Mouse (Mus musculus): ENCODE data around the gene Commd1. TPM values are rescaled to one million over a fixed set of nuclear protein-coding genes. Genes with fewer than 3 reads are reported as not detected.

Commd1 gene
- total RNA-seq, 4 experiments from 2014 or later, result 133 to 141 (median 141) TPM

GRCm38 (mm10) chr11:22990393-22991126 is 8.4 kb upstream of the Commd1 start, which contains the start of gene Cct4:
TSS of gene Cct4 (plus strand) at chr11:22990519.
- peak; percentile 93 for DNase-seq (ENCODE audit: low spot score)

- DNase-seq (ENCODE audit: low spot score), result no peak
Measured at GRCm38 (mm10) chr11:22989786-22990185, 7.6 kb upstream of the Commd1 start.

- DNase-seq (ENCODE audit: low spot score), result peak; percentile 78
Measured at GRCm38 (mm10) chr11:22987357-22987756, 5.2 kb upstream of the Commd1 start.

GRCm38 (mm10) chr11:22985510-22985909 is 3.3 kb upstream of the Commd1 start:
- no peak for DNase-seq (ENCODE audit: low spot score)

DNA sequence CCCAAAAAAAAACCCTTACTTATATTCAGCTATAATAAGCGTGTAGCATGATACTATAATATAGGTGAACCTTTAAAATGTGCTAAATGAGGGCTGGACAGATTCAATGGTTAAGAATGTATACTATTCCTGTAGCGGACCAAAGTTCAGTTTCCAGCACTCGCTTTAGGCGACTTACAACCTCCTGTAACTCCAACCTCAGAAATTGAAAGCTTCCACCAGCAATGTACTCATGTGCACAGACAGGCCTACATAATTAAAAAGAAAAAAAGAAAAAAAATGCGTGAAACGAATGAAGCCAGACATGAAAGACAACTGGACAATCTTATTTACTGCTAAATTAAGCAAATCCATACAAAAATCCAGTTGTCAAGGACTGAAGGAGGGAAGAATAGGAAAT is 664 bp upstream of the Commd1 start:
- DNase-seq (ENCODE audit: low spot score), result no peak

- no peak for DNase-seq (ENCODE audit: low spot score)
Measured at GRCm38 (mm10) chr11:22981543-22981950, 635 bp downstream of the Commd1 start.

- no peak for DNase-seq (ENCODE audit: low spot score)
Measured at GRCm38 (mm10) chr11:22981041-22981440, 1.1 kb downstream of the Commd1 start.

- no peak for DNase-seq (ENCODE audit: low spot score)
Measured at GRCm38 (mm10) chr11:22979221-22979620, 3.0 kb downstream of the Commd1 start.

DNA sequence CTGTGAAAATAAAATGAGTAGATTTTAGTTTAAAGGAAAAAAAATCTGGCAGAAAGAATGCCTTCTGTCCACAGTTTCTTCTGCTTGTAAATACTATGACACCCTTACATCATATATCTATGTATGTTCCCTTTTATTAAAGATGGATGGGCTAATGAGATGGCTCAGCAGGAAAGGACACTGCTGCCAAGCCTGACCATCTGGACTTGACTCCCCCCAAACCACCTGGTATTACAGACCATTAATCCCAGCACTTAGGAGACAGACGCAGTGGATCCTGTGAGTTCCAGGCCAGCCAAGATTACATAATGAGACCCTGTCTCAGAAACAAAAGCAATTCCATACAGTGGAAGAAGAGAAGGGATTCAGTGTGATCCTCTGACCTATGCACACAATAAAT is 3.5 kb downstream of the Commd1 start:
- DNase-seq (ENCODE audit: low spot score), result no peak

DNA sequence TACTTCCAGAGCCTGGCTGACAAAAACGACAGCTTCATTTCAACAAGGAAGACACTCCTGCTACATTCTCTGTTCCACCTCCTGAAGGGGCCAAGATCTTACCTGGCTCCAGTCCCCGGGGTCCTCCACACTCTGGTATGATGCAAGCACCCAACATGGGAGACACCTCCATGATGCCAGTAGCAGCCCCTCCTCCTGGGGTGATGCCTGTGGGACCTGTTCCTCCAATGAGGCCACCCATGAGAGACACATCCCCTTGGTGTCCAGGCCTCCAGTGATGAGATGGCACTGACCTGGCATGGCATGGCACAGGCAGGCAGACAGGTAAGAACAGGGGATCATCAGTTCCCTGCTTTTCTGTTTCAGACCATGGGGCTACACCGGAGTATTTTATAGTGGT is 4.0 kb downstream of the Commd1 start:
- no peak for DNase-seq (ENCODE audit: low spot score)

DNA sequence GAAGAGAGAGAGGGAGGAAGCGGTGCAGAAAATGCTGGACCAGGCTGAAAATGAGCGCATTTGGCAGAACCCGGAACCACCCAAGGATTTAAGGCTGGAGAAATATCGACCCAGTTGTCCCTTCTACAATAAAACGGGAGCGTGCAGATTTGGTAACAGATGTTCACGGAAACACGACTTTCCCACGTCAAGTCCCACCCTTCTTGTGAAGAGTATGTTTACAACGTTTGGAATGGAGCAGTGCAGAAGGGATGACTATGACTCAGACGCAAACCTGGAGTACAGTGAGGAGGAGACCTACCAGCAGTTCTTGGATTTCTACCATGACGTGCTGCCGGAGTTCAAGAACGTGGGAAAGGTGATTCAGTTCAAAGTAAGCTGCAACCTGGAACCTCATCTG is 8.6 kb downstream of the Commd1 start:
- no peak for DNase-seq (ENCODE audit: low spot score)

DNA sequence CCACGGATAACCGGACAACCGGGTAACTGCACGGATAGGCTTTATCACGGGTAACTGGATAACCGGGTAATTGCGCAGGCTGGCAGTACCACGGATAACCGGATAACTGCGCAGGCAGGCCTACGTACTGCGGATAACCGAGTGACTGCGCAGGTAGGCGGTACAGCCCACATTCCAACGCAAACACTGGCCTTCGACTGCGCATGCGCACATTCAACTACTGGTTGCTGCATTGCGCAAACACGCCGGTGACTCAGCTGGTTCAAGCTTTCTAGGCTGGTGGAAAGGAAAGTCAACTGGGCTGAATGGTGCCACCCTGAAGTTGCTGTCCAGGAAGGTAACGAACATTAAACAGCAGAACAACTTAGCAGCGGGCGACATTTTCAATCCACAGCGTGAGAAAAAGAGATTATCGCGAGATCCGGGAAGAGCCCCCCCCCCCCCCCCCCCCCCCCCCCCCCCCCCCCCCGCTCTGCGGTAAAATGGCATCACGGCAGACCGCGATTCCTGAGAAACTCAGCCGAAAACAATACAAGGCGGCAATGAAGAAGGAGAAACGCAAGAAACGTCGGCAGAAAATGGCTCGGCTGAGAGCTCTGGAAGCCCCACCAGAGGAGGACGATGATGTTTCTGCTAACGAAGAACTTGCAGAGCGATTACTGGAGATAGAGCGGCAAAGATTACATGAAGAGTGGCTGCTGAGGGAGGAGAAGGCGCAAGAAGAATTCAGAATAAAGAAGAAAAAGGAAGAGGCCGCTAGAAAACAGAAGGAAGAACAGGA is 9.2 kb downstream of the Commd1 start:
- peak; percentile 84 for DNase-seq (ENCODE audit: low spot score)

DNA sequence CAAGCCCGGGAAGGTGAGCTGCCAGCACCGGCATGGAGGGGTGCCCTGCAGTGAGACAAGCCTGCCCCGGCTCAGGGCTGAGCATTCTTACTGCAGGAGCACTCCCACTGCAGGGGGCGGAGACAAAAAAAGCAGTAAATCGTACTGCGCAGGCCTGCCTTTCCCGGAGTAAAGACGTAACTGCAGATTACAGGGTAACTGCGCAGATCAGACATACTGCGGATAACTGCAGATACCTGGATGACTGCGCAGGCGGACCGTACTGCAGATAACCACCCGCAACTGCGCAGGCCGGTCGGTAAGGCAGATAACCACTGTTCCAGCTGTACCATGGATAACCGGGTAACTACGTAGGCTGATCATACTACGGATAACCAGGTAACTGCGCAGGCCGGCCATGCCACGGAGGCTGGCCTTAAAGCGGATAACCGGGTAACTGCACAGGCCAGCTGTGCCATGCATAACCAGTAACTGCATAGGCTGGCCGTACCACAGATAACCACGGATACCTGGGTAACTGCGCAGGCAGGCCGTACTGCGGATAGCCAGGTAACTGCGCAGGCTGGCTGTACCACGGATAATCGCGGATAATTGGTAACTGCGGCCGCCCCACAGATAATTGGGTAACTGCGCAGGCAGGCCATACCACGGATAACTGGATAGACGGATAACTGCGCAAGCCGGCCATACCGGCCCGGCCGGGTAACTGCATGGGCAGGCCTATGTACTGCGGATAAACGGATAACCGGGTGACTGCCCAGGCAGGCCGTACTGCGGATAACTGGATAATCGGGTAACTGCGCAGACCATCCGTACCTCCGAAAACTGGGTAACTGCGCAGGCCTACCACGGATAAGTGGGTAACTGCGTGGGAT is 10.1 kb downstream of the Commd1 start, which contains the start of gene Zrsr1:
Zrsr1 (plus strand) TSS at position 171 of the 875 bp plus-strand sequence.
- peak; percentile 73 for DNase-seq (ENCODE audit: low spot score)

DNA sequence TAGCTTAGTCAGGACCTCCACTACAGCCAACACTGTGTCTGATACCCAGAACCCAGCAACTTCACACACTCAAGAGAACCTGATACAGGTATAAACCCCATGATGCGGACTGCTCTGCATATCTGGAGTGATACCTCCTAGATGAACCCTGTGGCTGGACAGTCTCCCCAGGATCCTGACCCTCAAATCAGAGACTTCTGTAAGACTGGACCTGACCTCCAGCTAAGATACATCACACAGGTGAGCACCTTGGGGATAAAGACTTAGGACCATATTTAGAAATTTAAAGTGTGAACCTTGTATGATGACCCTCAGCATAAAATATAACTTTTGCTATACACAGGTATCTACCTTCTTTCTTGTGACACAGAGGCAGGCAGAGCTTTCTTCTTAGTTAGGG is 11.6 kb downstream of the Commd1 start:
- no peak for DNase-seq (ENCODE audit: low spot score)

DNA sequence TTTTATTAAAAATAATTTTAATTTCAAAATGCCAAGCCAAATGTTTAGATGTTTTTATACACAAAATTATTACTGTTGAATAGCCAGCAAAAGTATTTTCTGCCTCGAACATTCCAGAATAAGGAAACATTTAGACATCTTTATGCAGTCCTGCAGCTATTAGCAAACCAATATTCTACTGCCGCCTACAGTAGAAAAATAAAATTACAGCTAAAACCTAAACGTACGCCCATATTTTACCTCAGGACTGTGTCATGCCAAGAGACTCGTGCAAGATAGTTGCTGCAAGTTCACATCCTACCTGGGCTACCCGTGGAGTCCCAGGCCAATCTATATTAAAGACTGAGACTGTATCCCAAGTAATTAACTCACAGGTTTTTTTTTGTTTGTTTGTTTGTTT is 12.7 kb downstream of the Commd1 start:
- DNase-seq (ENCODE audit: low spot score), result peak; percentile 67

DNA sequence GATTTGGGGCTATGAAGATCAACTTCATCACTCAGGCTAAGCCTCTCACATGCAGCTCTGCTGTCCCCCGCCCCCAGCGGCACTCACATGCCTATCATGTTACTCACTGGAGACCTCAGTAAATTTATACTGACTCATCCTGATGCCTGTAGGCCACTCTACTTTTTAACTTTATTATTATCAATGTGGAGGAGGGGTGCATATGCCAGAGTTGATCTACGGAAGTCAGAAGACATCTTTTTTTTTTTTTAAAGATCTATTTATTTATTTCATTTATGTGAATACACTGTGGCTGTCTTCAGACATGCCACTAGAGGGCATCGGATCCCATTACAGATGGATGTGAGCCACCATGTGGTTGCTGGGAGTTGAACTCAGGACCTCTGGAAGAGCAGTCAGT is 16.7 kb downstream of the Commd1 start:
- no peak for DNase-seq (ENCODE audit: low spot score)

GRCm38 (mm10) chr11:22964401-22964800 is 17.8 kb downstream of the Commd1 start:
- DNase-seq (ENCODE audit: low spot score), result no peak

DNA sequence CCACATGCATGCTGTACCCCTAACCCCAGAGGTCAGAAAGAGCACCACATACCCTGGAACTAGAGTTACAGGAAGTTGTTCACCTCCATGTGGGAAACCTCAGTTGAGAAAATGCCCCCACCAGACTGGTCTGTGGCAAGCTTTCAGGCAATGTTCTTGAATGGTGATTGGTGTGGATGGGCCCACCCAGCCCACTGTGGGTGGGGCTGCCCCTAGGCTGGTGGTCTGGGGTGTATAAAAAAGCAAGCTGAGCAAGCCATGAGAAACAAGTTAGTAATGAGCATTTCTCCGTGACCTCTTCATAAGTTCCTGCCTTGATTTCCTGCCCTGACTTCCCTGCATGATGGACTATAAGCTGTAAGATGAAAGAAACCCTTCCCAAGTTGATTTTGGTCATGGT is 20.1 kb downstream of the Commd1 start:
- no peak for DNase-seq (ENCODE audit: low spot score)

DNA sequence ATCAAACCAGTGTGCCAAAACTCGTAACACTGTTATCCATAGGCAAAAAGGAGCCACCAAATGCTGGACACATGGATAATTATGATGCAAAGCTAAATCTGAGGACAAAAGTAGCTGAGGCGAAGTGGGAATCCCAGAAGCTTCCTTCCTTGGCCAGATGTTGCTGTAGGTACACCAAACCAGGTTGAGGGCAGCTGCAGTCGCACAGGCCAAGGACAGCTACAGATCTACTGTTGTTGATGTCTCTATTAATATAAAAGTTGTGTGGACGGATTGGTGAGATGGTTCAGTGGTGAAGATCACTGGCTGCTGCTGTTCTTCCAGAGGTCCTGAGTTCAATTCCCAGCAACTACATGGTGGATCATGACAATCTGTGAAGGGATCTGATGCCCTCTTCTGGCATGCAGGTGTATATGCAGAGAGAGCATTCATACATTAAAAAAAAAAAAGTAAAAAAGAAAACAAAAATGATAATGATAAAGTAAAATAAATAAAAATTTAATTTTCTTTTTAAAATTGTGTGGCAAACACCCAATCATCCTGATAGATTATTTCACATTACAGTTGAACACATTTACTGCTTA is 24.3 kb downstream of the Commd1 start:
- no peak for DNase-seq (ENCODE audit: low spot score)

- DNase-seq (ENCODE audit: low spot score), result peak; percentile 44
Measured at GRCm38 (mm10) chr11:22956830-22957229, 25.4 kb downstream of the Commd1 start.

GRCm38 (mm10) chr11:22956346-22956745 is 25.8 kb downstream of the Commd1 start:
- DNase-seq (ENCODE audit: low spot score), result no peak

GRCm38 (mm10) chr11:22952668-22953067 is 29.5 kb downstream of the Commd1 start:
- DNase-seq (ENCODE audit: low spot score), result no peak
